Mouse (Mus musculus): Measurements from ENCODE around the gene Zfp764. TPM values are rescaled to one million over a fixed set of nuclear protein-coding genes. Genes with fewer than 3 reads are reported as not detected.

The Zfp764 gene
- polyA plus RNA-seq, 2 experiments, result 7.8 to 9.1 TPM

GRCm38 (mm10) chr7:127400355-127400754 lies 6.3 kb downstream of the Zfp764 start:
- Histone ChIP-seq H3K27ac (replicated peaks; ENCODE audit: low read depth, low read length) (no peak overlapping the region), H3K4me3 (replicated peaks; ENCODE audit: low read length) (no peak overlapping the region), H3K4me1 (ENCODE audit: control insufficient read depth, insufficient read depth, low read length) (no peaks in the 10 kb centered on the region), H3K9ac (ENCODE audit: low read depth, low read length, severe bottlenecking) (no peak overlapping the region), H3K4me2 (replicated peaks; ENCODE audit: low read depth, low read length, severe bottlenecking) (no peak overlapping the region), H3K36me3 (ENCODE audit: control insufficient read depth, insufficient read depth, low read length) (no peaks in the 10 kb centered on the region), H3K9me3 (ENCODE audit: control insufficient read depth, low read length) (no peaks in the 10 kb centered on the region), H3K27me3 (ENCODE audit: control insufficient read depth, insufficient read depth, low read length) (no peaks in the 10 kb centered on the region)
- DNase-seq (ENCODE audit: low spot score) (no peak), ATAC-seq (ENCODE audit: low FRiP score, low read depth) (no peak)
- no peak for TF ChIP-seq POLR2A (IDR thresholded peaks at IDR 0.05; ENCODE audit: borderline replicate concordance, extremely low read depth, insufficient read depth, insufficient read length)
- 67% methylated on average over 3 of the region's 3 CpGs for WGBS

GRCm38 (mm10) chr7:127393944-127394333 lies 12.7 kb downstream of the Zfp764 start:
- peak; percentile 14; the same call in 1 of the 2 replicates for ATAC-seq (ENCODE audit: low FRiP score, low read depth)
- DNase-seq (ENCODE audit: low spot score), result no peak
- 19% methylated on average over 7 of the region's 7 CpGs for WGBS

GRCm38 (mm10) chr7:127393157-127393943 lies 13.3 kb downstream of the Zfp764 start, which contains the start of gene E430018J23Rik:
TSS of gene E430018J23Rik (minus strand) at chr7:127393629.
- H3K4me1 ChIP-seq (ENCODE audit: control insufficient read depth, insufficient read depth, low read length), result peaks cover 4% of the 10 kb centered on the region
- under 1% methylated on average over 41 of the region's 45 CpGs for WGBS
- TF ChIP-seq POLR2A (IDR thresholded peaks at IDR 0.05; ENCODE audit: borderline replicate concordance, extremely low read depth, insufficient read depth, insufficient read length), result peak; percentile 86; the same call in 1 of the 2 replicates
- DNase-seq (ENCODE audit: low spot score) (peak; percentile 100), ATAC-seq (ENCODE audit: low FRiP score, low read depth) (peak; percentile 94)
- peak within 1 kb of the TSS; percentile 72 for H3K9ac ChIP-seq (ENCODE audit: low read depth, low read length, severe bottlenecking)
- H3K27ac ChIP-seq (replicated peaks; ENCODE audit: low read depth, low read length), result peak within 1 kb of the TSS; percentile 86
- H3K27me3 ChIP-seq (ENCODE audit: control insufficient read depth, insufficient read depth, low read length), result no peaks in the 10 kb centered on the region
- no peaks in the 10 kb centered on the region for H3K9me3 ChIP-seq (ENCODE audit: control insufficient read depth, low read length)
- H3K4me2 ChIP-seq (replicated peaks; ENCODE audit: low read depth, low read length, severe bottlenecking), result peak within 1 kb of the TSS; percentile 72
- peaks cover 7% of the 10 kb centered on the region for H3K36me3 ChIP-seq (ENCODE audit: control insufficient read depth, insufficient read depth, low read length)
- H3K4me3 ChIP-seq (replicated peaks; ENCODE audit: low read length), result peak within 1 kb of the TSS; percentile 65

More at GRCm38 (mm10) chr7:127393944-127394333, 12.7 kb downstream of the Zfp764 start:
- Histone ChIP-seq H3K4me1 (ENCODE audit: control insufficient read depth, insufficient read depth, low read length) (peaks cover 4% of the 10 kb centered on the region), H3K9me3 (ENCODE audit: control insufficient read depth, low read length) (no peaks in the 10 kb centered on the region), H3K9ac (ENCODE audit: low read depth, low read length, severe bottlenecking) (peak overlapping the region; percentile 72), H3K4me2 (replicated peaks; ENCODE audit: low read depth, low read length, severe bottlenecking) (peak overlapping the region; percentile 72), H3K36me3 (ENCODE audit: control insufficient read depth, insufficient read depth, low read length) (peaks cover 7% of the 10 kb centered on the region), H3K4me3 (replicated peaks; ENCODE audit: low read length) (peak overlapping the region; percentile 65), H3K27ac (replicated peaks; ENCODE audit: low read depth, low read length) (peak overlapping the region; percentile 86), H3K27me3 (ENCODE audit: control insufficient read depth, insufficient read depth, low read length) (no peaks in the 10 kb centered on the region)
- TF ChIP-seq POLR2A (IDR thresholded peaks at IDR 0.05; ENCODE audit: borderline replicate concordance, extremely low read depth, insufficient read depth, insufficient read length), result no peak

DNA sequence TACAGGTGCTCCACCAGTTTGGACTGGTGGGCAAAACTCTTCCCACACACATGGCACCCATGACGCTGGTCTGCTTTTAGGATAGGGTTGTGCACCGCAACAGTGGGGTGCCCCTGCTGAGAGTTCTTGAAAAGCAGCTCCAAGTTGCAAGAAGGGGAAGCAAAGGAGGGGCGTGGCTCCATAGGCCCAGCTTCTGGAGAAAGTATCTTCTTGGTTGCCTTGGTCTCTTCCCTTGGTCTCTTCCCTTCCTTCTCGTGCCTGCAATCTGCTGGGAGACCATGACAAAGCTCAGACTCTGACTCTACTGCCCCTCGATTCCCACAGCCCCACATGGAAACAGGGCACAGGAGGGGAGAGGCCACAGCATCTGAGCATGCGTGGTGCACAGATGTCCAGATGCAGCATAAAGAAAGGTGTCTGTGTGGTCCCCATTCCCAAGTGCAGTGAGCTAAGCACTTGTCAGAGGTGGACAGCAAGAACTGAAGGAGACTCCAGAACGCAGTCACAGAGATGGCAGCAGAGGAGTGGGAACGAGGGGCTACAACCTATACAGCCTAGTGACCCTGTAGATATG lies 14.3 kb downstream of the Zfp764 start:
- Histone ChIP-seq H3K27ac (replicated peaks; ENCODE audit: low read depth, low read length) (no peak overlapping the region), H3K4me2 (replicated peaks; ENCODE audit: low read depth, low read length, severe bottlenecking) (peak overlapping the region; percentile 72), H3K36me3 (ENCODE audit: control insufficient read depth, insufficient read depth, low read length) (peaks cover 7% of the 10 kb centered on the region), H3K9ac (ENCODE audit: low read depth, low read length, severe bottlenecking) (peak overlapping the region; percentile 72; the same call in 1 of the 2 replicates), H3K4me1 (ENCODE audit: control insufficient read depth, insufficient read depth, low read length) (peaks cover 4% of the 10 kb centered on the region), H3K27me3 (ENCODE audit: control insufficient read depth, insufficient read depth, low read length) (no peaks in the 10 kb centered on the region), H3K9me3 (ENCODE audit: control insufficient read depth, low read length) (no peaks in the 10 kb centered on the region), H3K4me3 (replicated peaks; ENCODE audit: low read length) (peak overlapping the region; percentile 65)
- DNase-seq (ENCODE audit: low spot score) (no peak), ATAC-seq (ENCODE audit: low FRiP score, low read depth) (no peak)
- WGBS, result 83% methylated on average over 8 of the region's 8 CpGs
- TF ChIP-seq POLR2A (IDR thresholded peaks at IDR 0.05; ENCODE audit: borderline replicate concordance, extremely low read depth, insufficient read depth, insufficient read length), result no peak

GRCm38 (mm10) chr7:127391538-127391937 lies 15.1 kb downstream of the Zfp764 start:
- 97% methylated on average over 16 of the region's 16 CpGs for WGBS
- TF ChIP-seq POLR2A (IDR thresholded peaks at IDR 0.05; ENCODE audit: borderline replicate concordance, extremely low read depth, insufficient read depth, insufficient read length), result no peak
- peaks cover 4% of the 10 kb centered on the region for H3K4me1 ChIP-seq (ENCODE audit: control insufficient read depth, insufficient read depth, low read length)
- H3K9me3 ChIP-seq (ENCODE audit: control insufficient read depth, low read length), result no peaks in the 10 kb centered on the region
- no peaks in the 10 kb centered on the region for H3K27me3 ChIP-seq (ENCODE audit: control insufficient read depth, insufficient read depth, low read length)
- H3K27ac ChIP-seq (replicated peaks; ENCODE audit: low read depth, low read length), result no peak overlapping the region
- no peak overlapping the region for H3K4me2 ChIP-seq (replicated peaks; ENCODE audit: low read depth, low read length, severe bottlenecking)
- H3K4me3 ChIP-seq (replicated peaks; ENCODE audit: low read length), result no peak overlapping the region
- ATAC-seq (ENCODE audit: low FRiP score, low read depth) (no peak), DNase-seq (ENCODE audit: low spot score) (no peak)
- H3K9ac ChIP-seq (ENCODE audit: low read depth, low read length, severe bottlenecking), result no peak overlapping the region
- H3K36me3 ChIP-seq (ENCODE audit: control insufficient read depth, insufficient read depth, low read length), result peaks cover 7% of the 10 kb centered on the region

Data from limb, embryonic 14.5 days (tissue).